Mouse (Mus musculus): Measurements from ENCODE around the gene Ensa. TPM values are rescaled to one million over a fixed set of nuclear protein-coding genes. Genes with fewer than 3 reads are reported as not detected.
"Not testable (repeated sequence)": the region's sequence is repeated elsewhere in the genome, so short reads cannot be mapped to it uniquely, and the experiment has no call there.

The Ensa gene
- polyA plus RNA-seq (2016; fragmentation: Nextera tagmentation; extraction: Ambion mirVana): 79.1 and 79.7 TPM in 2 replicates

- Histone ChIP-seq H3K9me3 (no peaks in the 10 kb centered on the region), H3K27me3 (replicated peaks; ENCODE audit: low read depth, poor library complexity, severe bottlenecking) (no peaks in the 10 kb centered on the region), H3K36me3 (replicated peaks) (peaks cover 48% of the 10 kb centered on the region), H3K4me1 (peaks cover 20% of the 10 kb centered on the region), H3K27ac (replicated peaks) (peak within 1 kb of the TSS; percentile 93), H3K4me3 (peak within 1 kb of the TSS; percentile 77)
- under 1% methylated on average over 44 of the region's 44 CpGs for WGBS
- peak; percentile 98 for DNase-seq (ENCODE audit: low spot score)
Observed at GRCm38 (mm10) chr3:95624628-95625503, at the start of gene Ensa. Gene Ensa (plus strand): TSS chr3:95624993.

DNA sequence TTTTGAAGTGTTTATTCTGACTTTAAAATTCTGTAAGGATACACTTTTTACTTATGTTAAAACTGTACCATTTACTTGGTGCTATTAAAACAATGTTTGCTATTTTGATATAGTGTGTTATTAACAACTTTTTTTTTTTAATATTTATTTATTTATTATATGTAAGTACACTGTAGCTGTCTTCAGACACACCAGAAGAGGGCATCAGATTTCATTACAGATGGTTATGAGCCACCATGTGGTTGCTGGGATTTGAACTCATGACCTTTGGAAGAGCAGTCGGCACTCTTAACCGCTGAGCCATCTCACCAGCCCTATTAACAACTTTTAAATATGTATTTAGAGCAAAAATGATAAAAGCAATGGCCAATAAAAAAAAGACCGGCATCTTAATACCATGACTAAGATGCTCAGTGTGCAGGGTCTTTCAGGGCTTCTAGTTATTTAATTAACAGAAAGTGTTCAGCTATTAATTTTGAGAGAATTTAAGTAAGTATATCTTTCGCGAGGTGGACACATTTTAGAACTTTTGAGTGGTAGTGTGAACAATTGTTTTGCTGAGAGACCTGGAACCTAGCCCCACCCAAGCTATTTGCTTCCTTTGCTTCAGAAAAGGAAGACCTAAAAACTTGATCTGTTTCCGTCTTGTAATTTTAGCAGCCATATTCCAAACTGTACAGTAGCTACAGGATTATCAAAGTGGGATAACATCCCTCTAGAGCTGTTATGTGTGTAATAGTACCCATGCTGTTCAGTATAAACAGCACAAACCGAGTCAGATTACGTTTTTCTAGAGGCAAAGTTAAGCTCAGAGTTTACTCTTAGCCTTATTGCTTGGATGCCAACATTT is 36.8 kb upstream of the Ensa start:
- H3K4me3 ChIP-seq: peak overlapping the region; percentile 69
- no peaks in the 10 kb centered on the region for H3K9me3 ChIP-seq
- H3K4me1 ChIP-seq: peaks cover 13% of the 10 kb centered on the region
- peaks cover 18% of the 10 kb centered on the region for H3K36me3 ChIP-seq (replicated peaks)
- H3K27me3 ChIP-seq (replicated peaks; ENCODE audit: low read depth, poor library complexity, severe bottlenecking): no peaks in the 10 kb centered on the region
- WGBS: 51% methylated on average over 8 of the region's 8 CpGs
- H3K27ac ChIP-seq (replicated peaks): no peak overlapping the region; the same call in 1 of the 2 replicates
- no peak for DNase-seq (ENCODE audit: low spot score)

DNA sequence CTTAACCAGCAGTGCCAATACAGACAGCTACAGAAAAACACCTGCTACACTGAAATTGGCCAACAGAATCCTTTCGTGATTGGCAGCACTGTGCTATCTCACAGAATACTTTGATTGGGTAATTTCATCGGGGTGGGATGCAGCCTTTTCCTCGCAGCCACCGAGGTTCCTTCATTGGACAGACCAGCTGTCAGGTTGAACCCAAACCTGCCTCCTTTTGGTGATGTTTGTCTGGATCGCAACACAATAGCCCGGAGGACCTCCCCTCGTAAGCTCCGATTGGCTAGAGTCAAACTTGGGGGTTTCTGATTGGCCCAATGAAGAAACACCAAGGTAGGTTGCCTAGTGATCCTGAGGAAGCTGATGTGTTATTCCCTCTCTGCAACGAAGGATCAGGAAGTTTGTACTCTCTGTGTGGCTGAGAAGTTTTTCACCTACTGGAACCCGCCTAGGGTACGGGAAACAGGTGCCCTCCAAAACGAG is 36.1 kb upstream of the Ensa start, which contains the start of gene Golph3l:
Golph3l (plus strand) TSS at position 331 of the 483 bp plus-strand sequence.
- peaks cover 13% of the 10 kb centered on the region for H3K4me1 ChIP-seq
- peaks cover 24% of the 10 kb centered on the region for H3K36me3 ChIP-seq (replicated peaks)
- DNase-seq (ENCODE audit: low spot score): peak; percentile 91
- peak within 1 kb of the TSS; percentile 79 for H3K27ac ChIP-seq (replicated peaks)
- no peaks in the 10 kb centered on the region for H3K9me3 ChIP-seq
- 0% methylated on average over 12 of the region's 12 CpGs for WGBS
- H3K4me3 ChIP-seq: peak within 1 kb of the TSS; percentile 69
- H3K27me3 ChIP-seq (replicated peaks; ENCODE audit: low read depth, poor library complexity, severe bottlenecking): no peaks in the 10 kb centered on the region

DNA sequence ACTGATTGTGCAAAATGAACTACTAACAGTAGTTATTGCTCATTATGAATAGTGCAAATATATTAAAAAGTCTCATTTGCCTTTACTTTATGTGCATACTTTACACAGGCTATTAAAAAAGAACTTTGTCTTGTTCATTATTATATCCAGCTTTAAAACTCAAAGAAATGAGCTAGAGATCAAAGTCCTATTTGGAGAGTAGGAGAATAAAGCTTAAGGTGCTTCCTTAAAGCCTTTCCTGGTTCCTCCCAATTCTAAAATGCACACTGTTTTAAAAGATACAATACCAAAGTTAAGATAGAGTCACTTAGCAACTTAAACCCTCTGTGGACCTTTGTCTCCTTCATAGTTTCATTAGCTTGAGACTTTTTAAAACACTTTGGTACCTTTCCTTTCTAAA is 26.1 kb upstream of the Ensa start:
- no peaks in the 10 kb centered on the region for H3K27me3 ChIP-seq (replicated peaks; ENCODE audit: low read depth, poor library complexity, severe bottlenecking)
- H3K4me3 ChIP-seq: no peak overlapping the region
- peaks cover 52% of the 10 kb centered on the region for H3K36me3 ChIP-seq (replicated peaks)
- H3K27ac ChIP-seq (replicated peaks): no peak overlapping the region
- DNase-seq (ENCODE audit: low spot score): no peak
- H3K4me1 ChIP-seq: no peaks in the 10 kb centered on the region
- no peaks in the 10 kb centered on the region for H3K9me3 ChIP-seq

DNA sequence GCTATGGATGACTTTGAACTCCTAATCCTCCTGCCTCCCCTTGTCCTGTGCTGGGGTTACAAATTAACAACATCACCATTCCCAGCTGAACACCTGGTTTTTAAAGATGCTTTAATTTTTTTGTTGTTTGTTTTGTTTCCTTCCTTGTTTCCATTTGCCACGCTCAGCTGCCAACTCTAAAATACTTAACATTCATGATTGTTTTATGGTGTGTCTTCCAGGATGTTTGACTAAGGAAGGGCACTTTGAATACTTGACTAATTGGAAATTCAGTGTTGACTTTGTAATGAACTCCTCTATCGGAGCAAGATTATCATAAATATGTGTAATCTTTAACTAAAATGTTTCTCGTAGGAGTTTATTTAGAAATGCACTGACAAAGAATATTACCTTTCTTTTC is 23.5 kb upstream of the Ensa start:
- 92% methylated on average over 3 of the region's 3 CpGs for WGBS
- Histone ChIP-seq H3K27ac (replicated peaks) (no peak overlapping the region), H3K9me3 (no peaks in the 10 kb centered on the region), H3K4me1 (no peaks in the 10 kb centered on the region), H3K36me3 (replicated peaks) (peaks cover 45% of the 10 kb centered on the region), H3K4me3 (no peak overlapping the region), H3K27me3 (replicated peaks; ENCODE audit: low read depth, poor library complexity, severe bottlenecking) (no peaks in the 10 kb centered on the region)
- no peak for DNase-seq (ENCODE audit: low spot score)

- Histone ChIP-seq H3K27ac (replicated peaks) (no peak overlapping the region), H3K4me1 (no peaks in the 10 kb centered on the region), H3K27me3 (replicated peaks; ENCODE audit: low read depth, poor library complexity, severe bottlenecking) (no peaks in the 10 kb centered on the region), H3K36me3 (replicated peaks) (peaks cover 53% of the 10 kb centered on the region), H3K9me3 (no peaks in the 10 kb centered on the region), H3K4me3 (no peak overlapping the region)
- 94% methylated on average over 3 of the region's 3 CpGs for WGBS
- no peak for DNase-seq (ENCODE audit: low spot score)
Observed at GRCm38 (mm10) chr3:95606096-95606495, 18.7 kb upstream of the Ensa start.

- no peak for DNase-seq (ENCODE audit: low spot score)
- Histone ChIP-seq H3K4me3 (no peak overlapping the region), H3K36me3 (replicated peaks) (peaks cover 58% of the 10 kb centered on the region), H3K4me1 (no peaks in the 10 kb centered on the region), H3K27me3 (replicated peaks; ENCODE audit: low read depth, poor library complexity, severe bottlenecking) (no peaks in the 10 kb centered on the region), H3K9me3 (no peaks in the 10 kb centered on the region), H3K27ac (replicated peaks) (no peak overlapping the region)
- 79% methylated on average over 3 of the region's 3 CpGs for WGBS
Observed at GRCm38 (mm10) chr3:95609195-95609594, 15.6 kb upstream of the Ensa start.

GRCm38 (mm10) chr3:95613996-95614395 is 10.8 kb upstream of the Ensa start:
- no peak for DNase-seq (ENCODE audit: low spot score)
- Histone ChIP-seq H3K27ac (replicated peaks) (no peak overlapping the region), H3K4me3 (no peak overlapping the region), H3K4me1 (no peaks in the 10 kb centered on the region), H3K36me3 (replicated peaks) (peaks cover 64% of the 10 kb centered on the region), H3K9me3 (no peaks in the 10 kb centered on the region), H3K27me3 (replicated peaks; ENCODE audit: low read depth, poor library complexity, severe bottlenecking) (no peaks in the 10 kb centered on the region)
- WGBS: 93% methylated on average over 1 of the region's 1 CpGs

DNA sequence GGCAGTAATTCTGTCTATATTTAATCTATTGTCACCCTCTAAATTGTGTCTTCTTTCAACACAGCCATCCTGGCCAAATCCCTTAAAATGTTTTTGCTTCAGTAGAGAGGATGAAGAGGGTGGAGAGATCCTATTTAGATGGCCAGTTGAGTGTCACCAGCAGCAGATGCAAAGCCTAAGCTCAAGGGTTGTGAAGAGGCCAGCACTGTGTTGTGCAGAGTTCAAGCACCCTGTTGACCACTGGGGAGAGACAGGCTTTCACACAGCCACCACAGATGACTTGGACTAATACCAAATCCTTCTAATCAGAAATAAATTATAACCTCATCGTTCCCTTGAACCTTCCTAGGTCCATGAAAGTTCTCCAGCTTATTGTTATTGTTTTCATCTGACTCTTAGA is 6.3 kb upstream of the Ensa start:
- no peak for DNase-seq (ENCODE audit: low spot score)
- H3K4me1 ChIP-seq: peaks cover 3% of the 10 kb centered on the region
- H3K36me3 ChIP-seq (replicated peaks): peaks cover 61% of the 10 kb centered on the region
- H3K4me3 ChIP-seq: no peak overlapping the region
- no peaks in the 10 kb centered on the region for H3K27me3 ChIP-seq (replicated peaks; ENCODE audit: low read depth, poor library complexity, severe bottlenecking)
- H3K27ac ChIP-seq (replicated peaks): no peak overlapping the region
- WGBS: 76% methylated on average over 1 of the region's 1 CpGs
- H3K9me3 ChIP-seq: no peaks in the 10 kb centered on the region

DNA sequence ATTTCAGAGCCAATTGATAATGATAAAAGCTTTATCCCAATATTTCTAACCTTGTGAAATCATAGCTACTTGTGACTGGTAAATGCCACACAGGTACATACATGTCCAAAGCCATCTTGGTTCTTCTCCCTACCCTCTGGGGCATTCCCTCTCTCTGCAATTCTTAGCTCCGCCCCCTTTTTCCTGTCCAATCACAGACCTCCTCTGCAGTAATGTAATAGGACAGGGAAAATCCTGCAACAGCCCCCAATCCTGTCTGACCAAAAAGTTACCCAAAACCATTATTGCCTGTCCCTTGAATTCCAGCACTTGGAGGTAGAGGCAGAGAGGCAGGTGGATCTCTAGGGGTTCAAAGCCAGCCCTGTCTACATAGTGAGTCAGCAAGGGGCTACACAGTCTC is 3.6 kb upstream of the Ensa start:
- H3K27me3 ChIP-seq (replicated peaks; ENCODE audit: low read depth, poor library complexity, severe bottlenecking): no peaks in the 10 kb centered on the region
- no peak overlapping the region for H3K27ac ChIP-seq (replicated peaks)
- H3K4me3 ChIP-seq: no peak overlapping the region
- H3K4me1 ChIP-seq: peaks cover 18% of the 10 kb centered on the region
- H3K36me3 ChIP-seq (replicated peaks): peaks cover 46% of the 10 kb centered on the region
- DNase-seq (ENCODE audit: low spot score): no peak
- WGBS: 84% methylated on average over 1 of the region's 1 CpGs
- no peaks in the 10 kb centered on the region for H3K9me3 ChIP-seq

- H3K4me3 ChIP-seq; H3K9me3 ChIP-seq; H3K27me3 ChIP-seq (replicated peaks; ENCODE audit: low read depth, poor library complexity, severe bottlenecking); DNase-seq (ENCODE audit: low spot score); H3K27ac ChIP-seq (replicated peaks): not testable (repeated sequence)
- Histone ChIP-seq H3K36me3 (replicated peaks) (peaks cover 46% of the 10 kb centered on the region), H3K4me1 (peaks cover 20% of the 10 kb centered on the region)
- 94% methylated on average over 20 of the region's 20 CpGs for WGBS
Observed at GRCm38 (mm10) chr3:95622421-95622820, 2.4 kb upstream of the Ensa start.

- no peak for DNase-seq (ENCODE audit: low spot score)
- Histone ChIP-seq H3K27me3 (replicated peaks; ENCODE audit: low read depth, poor library complexity, severe bottlenecking) (no peaks in the 10 kb centered on the region), H3K9me3 (no peaks in the 10 kb centered on the region), H3K27ac (replicated peaks) (peak overlapping the region; percentile 93), H3K36me3 (replicated peaks) (peaks cover 46% of the 10 kb centered on the region), H3K4me1 (peaks cover 20% of the 10 kb centered on the region), H3K4me3 (no peak overlapping the region; the same call in 1 of the 2 replicates)
- WGBS: 64% methylated on average over 2 of the region's 2 CpGs
Observed at GRCm38 (mm10) chr3:95623551-95623950, 1.2 kb upstream of the Ensa start.
